8 mouse cellular contexts compared by ENCODE assay signal in genomic region chr14:52278932-52279746, GRCm38 (mm10). TPM values are rescaled to one million over a fixed set of nuclear protein-coding genes. Genes with fewer than 3 reads are reported as not detected.
A peak's percentile ranks its signal among the peaks of the same experiment; 100 is the strongest.
DNase-seq lines count a peak whose midpoint lies in the region; ATAC-seq and TF ChIP-seq lines count a peak whose summit lies in the region.

Tox4 (plus strand) TSS chr14:52279146.
Rab2b (minus strand) TSS chr14:52279545.

- H3K9me3 ChIP-seq in hindbrain, embryonic 10.5 days = no peaks in the 10 kb centered on the region
- no peaks in the 10 kb centered on the region for H3K9me3 ChIP-seq in lung, postnatal 0 days (ENCODE audit: low read length)

- H3K27ac ChIP-seq in hindbrain, embryonic 10.5 days = peak within 1 kb of the TSS; percentile 89
- peak within 1 kb of the TSS; percentile 93 for H3K27ac ChIP-seq in lung, postnatal 0 days (ENCODE audit: low read length)

- peak; percentile 100 for TF ChIP-seq CTCF in lung, postnatal 0 days (IDR thresholded peaks at IDR 0.05)

- H3K4me1 ChIP-seq in hindbrain, embryonic 10.5 days (replicated peaks) = peaks cover 18% of the 10 kb centered on the region
- H3K4me1 ChIP-seq in lung, postnatal 0 days (ENCODE audit: insufficient read depth, low read depth, low read length) = no peaks in the 10 kb centered on the region; the same call in 1 of the 2 replicates

- H3K4me2 ChIP-seq in lung, postnatal 0 days (replicated peaks; ENCODE audit: low read depth, low read length) = peak within 1 kb of the TSS; percentile 68

- WGBS in hindbrain, embryonic 10.5 days = under 1% methylated on average over 66 of the region's 66 CpGs
- WGBS in lung, postnatal 0 days = under 1% methylated on average over 63 of the region's 66 CpGs

- peak; percentile 98 for DNase-seq in MN1 (ENCODE audit: low spot score)
- DNase-seq in cerebellum, adult 9-10 months = peak; percentile 98
- DNase-seq in hindbrain, embryonic 10.5 days (ENCODE audit: low spot score) = peak; percentile 99
- DNase-seq in layer of hippocampus, adult 9-11 months = peak; percentile 98
- DNase-seq in lung, postnatal 0 days (ENCODE audit: low spot score) = peak; percentile 99
- DNase-seq in ovary, postnatal 14 days (ENCODE audit: low spot score) = peak; percentile 98
- DNase-seq in thymus, postnatal 14 days = peak; percentile 98

- H3K27me3 ChIP-seq in hindbrain, embryonic 10.5 days (ENCODE audit: insufficient read depth, poor library complexity, severe bottlenecking) = no peaks in the 10 kb centered on the region
- no peaks in the 10 kb centered on the region for H3K27me3 ChIP-seq in lung, postnatal 0 days (replicated peaks; ENCODE audit: insufficient read depth, low read length)

- peak within 1 kb of the TSS; percentile 77 for H3K9ac ChIP-seq in lung, postnatal 0 days (replicated peaks; ENCODE audit: low read depth)

- peaks cover 17% of the 10 kb centered on the region for H3K36me3 ChIP-seq in hindbrain, embryonic 10.5 days
- no peaks in the 10 kb centered on the region for H3K36me3 ChIP-seq in lung, postnatal 0 days (ENCODE audit: insufficient read depth, low read length)

- H3K4me3 ChIP-seq in hindbrain, embryonic 10.5 days = peak within 1 kb of the TSS; percentile 95
- H3K4me3 ChIP-seq in lung, postnatal 0 days (ENCODE audit: low read depth, low read length) = peak within 1 kb of the TSS; percentile 79

- peak; percentile 98 for ATAC-seq in frontal cortex, adult (ENCODE audit: low TSS enrichment)
- ATAC-seq in lung, postnatal 0 days = peak; percentile 97

- TF ChIP-seq EP300 in lung, postnatal 0 days (IDR thresholded peaks at IDR 0.05) = peak; percentile 47; the same call in 1 of the 2 replicates

RNA-seq across cellular contexts. Expression of gene Tox4, which starts in this region (rescaled TPM):
- 52.1 and 55.4 TPM in 2 replicates for polyA plus RNA-seq in hindbrain, embryonic 10.5 days (2016; fragmentation: Nextera tagmentation; extraction: Ambion mirVana)
- polyA plus RNA-seq in lung, postnatal 0 days (2015; fragmentation: Nextera tagmentation; extraction: Ambion mirVana) = 22.7 and 23.7 TPM in 2 replicates

RNA-seq across cellular contexts. Expression of gene Rab2b, which starts in this region (rescaled TPM):
- polyA plus RNA-seq in hindbrain, embryonic 10.5 days (2016; fragmentation: Nextera tagmentation; extraction: Ambion mirVana) = 29.2 and 36.2 TPM in 2 replicates
- polyA plus RNA-seq in lung, postnatal 0 days (2015; fragmentation: Nextera tagmentation; extraction: Ambion mirVana) = 11.9 and 14.3 TPM in 2 replicates

Comparison
In these comparisons a context has a peak if more than half of its experiments do, and no peak if none do; other contexts are left out.
1. Peak in every context shown above with its lines: DNase-seq, ATAC-seq, H3K4me3 ChIP-seq and H3K27ac ChIP-seq.